ENCODE assay signal across 11 mouse cellular contexts in genomic region chr10:122681085-122681408, GRCm38 (mm10). TPM values are rescaled to one million over a fixed set of nuclear protein-coding genes. Genes with fewer than 3 reads are reported as not detected.
DNase-seq lines count a peak whose midpoint lies in the region; ATAC-seq lines count a peak whose summit lies in the region.
"Had no signal": no experiment of that assay in that cellular context is flagged by ENCODE, and none has a peak within 500 bp of the region (broad histone marks: within the 10 kb centered on the region; RNA-seq: fewer than 3 reads in every experiment).

No protein-coding gene starts in this region.

- no peak overlapping the region for H3K4me2 ChIP-seq in midbrain, embryonic 11.5 days
- peak overlapping the region; percentile 86 for H3K4me2 ChIP-seq in hindbrain, embryonic 16.5 days (ENCODE audit: low read length)
- H3K4me2 ChIP-seq in neural tube, embryonic 14.5 days (ENCODE audit: low read depth, low read length) = peak overlapping the region; percentile 26; the same call in 1 of the 2 replicates

- no peaks in the 10 kb centered on the region for H3K9me3 ChIP-seq in midbrain, embryonic 10.5 days (replicated peaks)
- no peaks in the 10 kb centered on the region for H3K9me3 ChIP-seq in midbrain, embryonic 11.5 days (ENCODE audit: control insufficient read depth, low read length)
- H3K9me3 ChIP-seq in hindbrain, embryonic 16.5 days (ENCODE audit: control insufficient read depth, low read length) = no peaks in the 10 kb centered on the region
- H3K9me3 ChIP-seq in neural tube, embryonic 14.5 days (ENCODE audit: control insufficient read depth, low read length) = no peaks in the 10 kb centered on the region
- H3K9me3 ChIP-seq: limb, embryonic 15.5 days had no signal

- no peak overlapping the region for H3K9ac ChIP-seq in midbrain, embryonic 11.5 days (ENCODE audit: low read length)
- H3K9ac ChIP-seq in hindbrain, embryonic 16.5 days (ENCODE audit: low read depth, low read length) = no peak overlapping the region; the same call in 1 of the 2 replicates
- H3K9ac ChIP-seq in neural tube, embryonic 14.5 days (replicated peaks; ENCODE audit: low read depth, low read length) = no peak overlapping the region
- H3K9ac ChIP-seq: limb, embryonic 15.5 days had no signal

- no peak for ATAC-seq in midbrain, embryonic 11.5 days (ENCODE audit: low FRiP score)
- ATAC-seq in hindbrain, embryonic 16.5 days = no peak
- no peak for ATAC-seq in neural tube, embryonic 14.5 days (ENCODE audit: low read depth)
- ATAC-seq: intestine, embryonic 16.5 days had no signal

- no peaks in the 10 kb centered on the region for H3K36me3 ChIP-seq in midbrain, embryonic 10.5 days
- no peaks in the 10 kb centered on the region for H3K36me3 ChIP-seq in midbrain, embryonic 11.5 days (ENCODE audit: control insufficient read depth, insufficient read depth, low read length)
- H3K36me3 ChIP-seq in hindbrain, embryonic 16.5 days (ENCODE audit: control insufficient read depth, insufficient read depth, low read length) = no peaks in the 10 kb centered on the region
- H3K36me3 ChIP-seq in neural tube, embryonic 14.5 days (ENCODE audit: control insufficient read depth, insufficient read depth, low read length) = no peaks in the 10 kb centered on the region
- H3K36me3 ChIP-seq: limb, embryonic 15.5 days had no signal

- H3K27me3 ChIP-seq in midbrain, embryonic 10.5 days (ENCODE audit: low read depth, poor library complexity, severe bottlenecking) = peaks cover 44% of the 10 kb centered on the region
- H3K27me3 ChIP-seq in midbrain, embryonic 11.5 days (ENCODE audit: control insufficient read depth, insufficient read depth, low read length) = peaks cover 6% of the 10 kb centered on the region
- H3K27me3 ChIP-seq in hindbrain, embryonic 16.5 days (replicated peaks; ENCODE audit: control insufficient read depth, insufficient read depth, low read length) = no peaks in the 10 kb centered on the region
- H3K27me3 ChIP-seq in neural tube, embryonic 14.5 days (ENCODE audit: control insufficient read depth, insufficient read depth, low read length) = no peaks in the 10 kb centered on the region

- 22% methylated on average over 4 of the region's 4 CpGs for WGBS in midbrain, embryonic 10.5 days
- WGBS in midbrain, embryonic 11.5 days = 21% methylated on average over 4 of the region's 4 CpGs
- WGBS in hindbrain, embryonic 16.5 days = 31% methylated on average over 4 of the region's 4 CpGs
- WGBS in neural tube, embryonic 14.5 days = 30% methylated on average over 4 of the region's 4 CpGs

- peak; percentile 38 for DNase-seq in cerebellum, adult 9-11 months
- no peak for DNase-seq in cerebellum, postnatal 4 days (ENCODE audit: low spot score in 2 of 2)
- no peak for DNase-seq in midbrain, embryonic 10.5 days (ENCODE audit: low spot score)
- DNase-seq in midbrain, embryonic 11.5 days (ENCODE audit: low spot score, missing footprints) = no peak
- no peak for DNase-seq in adrenal gland, adult (ENCODE audit: inconsistent age in 2 of 2, low spot score in 1 of 2)
- DNase-seq in lung, postnatal 36 days = no peak
- DNase-seq: adrenal gland, adult 8-10 months had no signal

- 0 out of 2 replicates have a peak overlapping the region, but pooled peaks have one; percentile 82 for H3K4me3 ChIP-seq in midbrain, embryonic 10.5 days
- H3K4me3 ChIP-seq in midbrain, embryonic 11.5 days (ENCODE audit: low read depth, low read length) = no peak overlapping the region
- 0 out of 2 replicates have a peak overlapping the region, but pooled peaks have one; percentile 14 for H3K4me3 ChIP-seq in hindbrain, embryonic 16.5 days (ENCODE audit: low read length)
- no peak overlapping the region for H3K4me3 ChIP-seq in neural tube, embryonic 14.5 days (ENCODE audit: low read depth, low read length)

- no peak overlapping the region for H3K27ac ChIP-seq in midbrain, embryonic 10.5 days (replicated peaks)
- no peak overlapping the region for H3K27ac ChIP-seq in midbrain, embryonic 11.5 days (ENCODE audit: low read depth, low read length)
- no peak overlapping the region; the same call in 1 of the 2 replicates for H3K27ac ChIP-seq in hindbrain, embryonic 16.5 days (ENCODE audit: low read depth, low read length)
- H3K27ac ChIP-seq in neural tube, embryonic 14.5 days (ENCODE audit: low read depth, low read length) = no peak overlapping the region
- H3K27ac ChIP-seq: limb, embryonic 15.5 days had no signal

- peaks cover 29% of the 10 kb centered on the region for H3K4me1 ChIP-seq in midbrain, embryonic 10.5 days
- H3K4me1 ChIP-seq in midbrain, embryonic 11.5 days (ENCODE audit: control insufficient read depth, insufficient read depth, low read length) = peaks cover 9% of the 10 kb centered on the region; the same call in 1 of the 2 replicates
- peaks cover 12% of the 10 kb centered on the region for H3K4me1 ChIP-seq in hindbrain, embryonic 16.5 days (ENCODE audit: control insufficient read depth, insufficient read depth, low read depth, low read length)
- no peaks in the 10 kb centered on the region for H3K4me1 ChIP-seq in neural tube, embryonic 14.5 days (ENCODE audit: control insufficient read depth, insufficient read depth, low read length)

RNA-seq across cellular contexts. Expression of gene Ppm1h, which starts 2.5 kb away (rescaled TPM):
- polyA plus RNA-seq in midbrain, embryonic 10.5 days (2016; fragmentation: Nextera tagmentation; extraction: Ambion mirVana) = 3.3 and 4.2 TPM in 2 replicates
- 5.4 and 5.9 TPM in 2 replicates for polyA plus RNA-seq in midbrain, embryonic 11.5 days (2014; fragmentation: Nextera tagmentation; extraction: Ambion mirVana)
- polyA plus RNA-seq in hindbrain, embryonic 16.5 days (2015; fragmentation: Nextera tagmentation; extraction: Ambion mirVana) = 31.4 and 33.5 TPM in 2 replicates
- polyA plus RNA-seq in neural tube, embryonic 14.5 days (2014; fragmentation: Nextera tagmentation; extraction: Ambion mirVana) = 35.4 and 41.5 TPM in 2 replicates

Comparison
In these comparisons a context has a peak if more than half of its experiments do, and no peak if none do; other contexts are left out.
1. H3K4me3 ChIP-seq: peak in midbrain, embryonic 10.5 days (single experiment) and hindbrain, embryonic 16.5 days (single experiment); none in midbrain, embryonic 11.5 days (single experiment) and neural tube, embryonic 14.5 days (single experiment).